Mouse (Mus musculus): Measurements from ENCODE around the gene Rasl2-9. TPM values are rescaled to one million over a fixed set of nuclear protein-coding genes. Genes with fewer than 3 reads are reported as not detected.
A peak's percentile ranks its signal among the peaks of the same experiment; 100 is the strongest.
"Not testable (repeated sequence)": the region's sequence is repeated elsewhere in the genome, so short reads cannot be mapped to it uniquely, and the experiment has no call there.

Rasl2-9 gene
- polyA plus RNA-seq, 1 experiment: 148 TPM

DNA sequence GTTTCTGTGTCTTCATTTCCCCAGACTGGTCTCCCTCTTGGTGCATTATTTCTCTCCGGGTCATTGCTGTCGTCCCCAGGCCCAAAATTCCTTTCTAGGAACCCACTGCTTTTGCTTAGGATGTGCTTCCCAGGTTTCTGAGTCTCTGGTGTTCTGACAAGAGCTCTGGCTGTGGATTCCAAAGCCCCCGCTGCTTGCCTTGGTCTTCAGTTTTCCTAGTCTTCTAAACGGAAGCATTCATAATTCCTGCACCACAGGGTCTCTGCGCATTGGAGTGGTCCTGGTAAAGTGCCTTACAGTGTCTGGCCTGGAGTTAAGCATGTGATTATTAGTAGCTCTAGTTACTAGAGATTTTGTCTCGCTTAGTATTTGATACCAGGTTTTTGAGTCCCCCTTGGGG, 44.9 kb downstream of the Rasl2-9 start:
- TF ChIP-seq CTCF (IDR thresholded peaks at IDR 0.05; ENCODE audit: control insufficient read depth, insufficient read depth, insufficient replicate concordance, low read depth, low read length) (no peak), POLR2A (IDR thresholded peaks at IDR 0.05; ENCODE audit: control insufficient read depth, low read depth, low read length) (no peak)
- Histone ChIP-seq H3K4me3 (ENCODE audit: control insufficient read depth, low read depth, low read length) (peak overlapping the region; percentile 81), H3K4me1 (ENCODE audit: control insufficient read depth, insufficient read depth, low read length) (peaks cover 6% of the 10 kb centered on the region), H3K27ac (ENCODE audit: control insufficient read depth, insufficient read depth, low read depth, low read length) (peak overlapping the region; percentile 72), H3K36me3 (ENCODE audit: control insufficient read depth, insufficient read depth, low read length) (no peaks in the 10 kb centered on the region), H3K27me3 (ENCODE audit: control insufficient read depth, insufficient read depth, low read length) (no peaks in the 10 kb centered on the region)

DNA sequence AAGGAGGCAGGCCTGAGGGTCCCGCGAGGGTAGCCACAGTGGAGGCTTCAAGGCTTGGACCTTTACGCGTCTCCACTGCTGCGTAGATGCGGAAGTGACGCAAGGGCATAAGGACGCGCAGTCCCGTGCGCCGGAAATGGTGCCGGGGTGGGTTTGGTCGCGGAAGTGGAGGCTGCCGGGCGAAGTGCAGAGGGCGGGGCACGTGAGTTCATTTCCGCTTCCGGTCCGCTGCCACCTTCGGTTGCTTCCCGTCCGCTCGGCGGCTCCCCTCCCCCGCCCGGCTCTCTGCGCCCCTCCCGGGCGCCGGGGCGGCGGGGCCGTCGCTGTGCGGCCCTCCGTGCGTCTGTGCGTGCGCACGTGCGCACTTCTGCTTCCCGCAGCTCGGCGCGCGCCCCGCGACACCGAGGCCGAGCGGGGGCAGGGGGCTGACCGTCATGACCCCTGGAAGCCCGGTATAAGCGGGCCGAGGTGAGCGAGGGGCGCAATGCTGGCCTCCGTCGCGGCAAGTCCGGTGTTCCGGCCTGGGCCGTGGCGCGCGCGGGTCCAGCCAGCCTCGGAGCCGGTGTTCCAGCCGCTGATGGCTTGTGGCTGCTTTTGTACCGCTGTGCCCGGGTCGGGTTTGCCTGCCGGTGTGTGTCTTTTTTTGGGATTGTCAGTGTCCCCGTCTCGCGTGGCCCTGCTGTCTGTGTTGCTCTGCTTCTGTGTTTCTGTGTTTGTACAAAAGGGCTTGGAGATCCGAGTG, 45.6 kb downstream of the Rasl2-9 start, which contains the start of gene Epn1:
Gene Epn1, plus strand, starts transcription at position 226 of the 742 bp plus-strand sequence.
- Histone ChIP-seq H3K27ac (ENCODE audit: control insufficient read depth, insufficient read depth, low read depth, low read length) (peak within 1 kb of the TSS; percentile 72), H3K36me3 (ENCODE audit: control insufficient read depth, insufficient read depth, low read length) (no peaks in the 10 kb centered on the region)
- TF ChIP-seq CTCF (IDR thresholded peaks at IDR 0.05; ENCODE audit: control insufficient read depth, insufficient read depth, insufficient replicate concordance, low read depth, low read length): no peak
- peak; percentile 74 for TF ChIP-seq POLR2A (IDR thresholded peaks at IDR 0.05; ENCODE audit: control insufficient read depth, low read depth, low read length)

DNA sequence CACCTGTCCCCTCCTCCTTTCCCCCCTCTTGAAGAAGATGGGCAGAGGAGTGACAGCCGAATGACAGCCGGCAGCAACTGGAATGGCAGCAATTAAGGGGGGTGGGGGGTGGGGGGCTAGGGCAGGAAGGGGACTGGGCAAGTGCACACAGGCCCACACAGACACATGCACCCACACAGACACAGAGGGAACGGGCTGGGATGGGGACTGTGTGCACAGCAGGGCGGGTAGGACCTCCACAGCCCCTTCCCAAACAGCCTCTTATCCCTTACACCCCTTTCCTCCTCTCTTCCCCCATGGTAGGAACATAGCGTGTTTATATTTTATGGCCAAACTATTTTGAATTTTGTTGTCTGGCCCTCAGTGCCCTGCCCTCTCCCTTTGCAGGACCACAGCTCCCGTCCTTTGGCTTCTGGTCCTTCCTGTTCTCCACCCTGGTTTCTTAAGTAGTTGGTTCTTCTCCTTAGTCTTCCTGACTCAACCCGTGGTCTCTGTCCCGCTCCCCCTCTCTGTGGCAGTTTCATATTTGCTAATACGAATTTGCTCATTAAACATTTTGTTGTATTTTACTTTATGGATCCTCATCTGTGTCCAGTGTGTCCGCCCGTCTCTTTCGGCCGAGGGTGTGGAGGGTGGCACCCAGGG, 46.3 kb downstream of the Rasl2-9 start:
- H3K27ac ChIP-seq (ENCODE audit: control insufficient read depth, insufficient read depth, low read depth, low read length): peak overlapping the region; percentile 72
- not testable (repeated sequence) for H3K4me1 ChIP-seq (ENCODE audit: control insufficient read depth, insufficient read depth, low read length); H3K36me3 ChIP-seq (ENCODE audit: control insufficient read depth, insufficient read depth, low read length); H3K27me3 ChIP-seq (ENCODE audit: control insufficient read depth, insufficient read depth, low read length)
- peak overlapping the region; percentile 81 for H3K4me3 ChIP-seq (ENCODE audit: control insufficient read depth, low read depth, low read length)

More for the DNA sequence above, 45.6 kb downstream of the Rasl2-9 start, which contains the start of gene Epn1:
- Histone ChIP-seq H3K4me3 (ENCODE audit: control insufficient read depth, low read depth, low read length) (peak within 1 kb of the TSS; percentile 81), H3K27me3 (ENCODE audit: control insufficient read depth, insufficient read depth, low read length) (no peaks in the 10 kb centered on the region), H3K4me1 (ENCODE audit: control insufficient read depth, insufficient read depth, low read length) (peaks cover 6% of the 10 kb centered on the region)

DNA sequence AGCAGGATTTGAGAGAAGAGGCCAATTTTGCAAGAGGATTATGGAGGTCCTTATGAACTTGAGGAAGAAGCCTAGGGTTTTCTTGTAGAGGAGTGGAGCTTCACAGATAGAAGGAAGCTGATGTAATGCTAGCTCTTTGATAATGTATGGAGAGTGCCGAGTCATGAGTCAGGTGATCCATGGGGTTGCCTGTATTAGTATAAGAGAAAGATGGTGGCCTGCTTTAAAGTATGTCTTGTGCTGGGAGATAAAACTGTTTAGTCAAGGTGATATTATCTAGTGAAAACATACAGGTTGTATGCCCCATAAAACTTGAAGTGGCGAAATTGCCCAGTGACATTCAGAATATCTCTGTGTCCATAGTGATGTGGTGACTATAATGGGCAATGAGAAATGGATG, 48.8 kb downstream of the Rasl2-9 start:
- no peak for TF ChIP-seq CTCF (IDR thresholded peaks at IDR 0.05; ENCODE audit: control insufficient read depth, insufficient read depth, insufficient replicate concordance, low read depth, low read length)
- Histone ChIP-seq H3K36me3 (ENCODE audit: control insufficient read depth, insufficient read depth, low read length) (no peaks in the 10 kb centered on the region), H3K4me1 (ENCODE audit: control insufficient read depth, insufficient read depth, low read length) (peaks cover 5% of the 10 kb centered on the region), H3K27ac (ENCODE audit: control insufficient read depth, insufficient read depth, low read depth, low read length) (no peak overlapping the region), H3K27me3 (ENCODE audit: control insufficient read depth, insufficient read depth, low read length) (no peaks in the 10 kb centered on the region), H3K4me3 (ENCODE audit: control insufficient read depth, low read depth, low read length) (no peak overlapping the region)

DNA sequence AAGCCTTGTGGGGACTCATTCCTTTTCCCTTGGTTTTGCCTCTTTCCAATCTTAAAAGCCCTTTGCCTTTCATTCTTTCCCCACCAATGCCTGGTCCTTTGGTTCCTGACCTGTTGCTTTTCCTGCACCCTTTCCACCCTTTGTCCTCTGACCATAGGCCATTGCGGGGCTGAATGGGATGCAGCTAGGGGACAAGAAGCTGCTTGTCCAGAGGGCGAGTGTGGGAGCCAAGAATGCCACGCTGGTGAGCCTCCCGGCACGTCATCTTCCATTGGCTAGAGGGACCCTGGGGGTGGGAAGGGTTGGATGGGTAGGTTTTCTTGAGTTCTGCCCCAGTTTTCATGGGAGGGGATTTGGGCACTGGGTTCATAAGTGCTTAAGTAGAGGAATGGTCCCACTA, 50.8 kb downstream of the Rasl2-9 start:
- H3K27me3 ChIP-seq (ENCODE audit: control insufficient read depth, insufficient read depth, low read length): no peaks in the 10 kb centered on the region
- no peaks in the 10 kb centered on the region; the same call in 1 of the 2 replicates for H3K36me3 ChIP-seq (ENCODE audit: control insufficient read depth, insufficient read depth, low read length)
- TF ChIP-seq CTCF (IDR thresholded peaks at IDR 0.05; ENCODE audit: control insufficient read depth, insufficient read depth, insufficient replicate concordance, low read depth, low read length) (no peak), POLR2A (IDR thresholded peaks at IDR 0.05; ENCODE audit: control insufficient read depth, low read depth, low read length) (no peak)
- no peak overlapping the region for H3K4me3 ChIP-seq (ENCODE audit: control insufficient read depth, low read depth, low read length)
- H3K4me1 ChIP-seq (ENCODE audit: control insufficient read depth, insufficient read depth, low read length): peaks cover 2% of the 10 kb centered on the region; the same call in 1 of the 2 replicates
- H3K27ac ChIP-seq (ENCODE audit: control insufficient read depth, insufficient read depth, low read depth, low read length): no peak overlapping the region

Other genes starting within 250 kb of the Rasl2-9 start
- gene Isoc2a, start 248.8 kb downstream of the Rasl2-9 start, polyA plus RNA-seq (2012; rRNA removed): 20.2 and 20.9 TPM in 2 replicates
- gene Gm36210, start 219.4 kb downstream of the Rasl2-9 start, polyA plus RNA-seq (2012; rRNA removed): 0.65 and 0.79 TPM in 2 replicates
- 8.8 and 10.5 TPM in 2 replicates for gene Zfp628, start 210.7 kb downstream of the Rasl2-9 start, polyA plus RNA-seq (2012; rRNA removed)
- gene Nat14, start 203.9 kb downstream of the Rasl2-9 start, polyA plus RNA-seq (2012; rRNA removed): 3.7 and 4.8 TPM in 2 replicates
- 0.94 and 1.9 TPM in 2 replicates for gene Ssc5d, start 200.2 kb downstream of the Rasl2-9 start, polyA plus RNA-seq (2012; rRNA removed)
- 0.04 and 0.17 TPM in 2 replicates for gene Sbk2, start 161.5 kb downstream of the Rasl2-9 start, polyA plus RNA-seq (2012; rRNA removed)
- 0.23 and 0.27 TPM in 2 replicates for gene Sbk3, start 154.8 kb downstream of the Rasl2-9 start, polyA plus RNA-seq (2012; rRNA removed)
- gene Zfp579, start 129.8 kb downstream of the Rasl2-9 start, polyA plus RNA-seq (2012; rRNA removed): 7.6 and 9.1 TPM in 2 replicates
- gene Zfp524, start 111.5 kb downstream of the Rasl2-9 start, polyA plus RNA-seq (2012; rRNA removed): 11.2 and 12.5 TPM in 2 replicates
- 36.1 and 37.2 TPM in 2 replicates for gene Fiz1, start 111.3 kb downstream of the Rasl2-9 start, polyA plus RNA-seq (2012; rRNA removed)
- not detected in 2 replicates for gene Gm44973, start 110.5 kb downstream of the Rasl2-9 start, polyA plus RNA-seq (2012; rRNA removed)
- 18.3 and 18.7 TPM in 2 replicates for gene Zfp865, start 105.6 kb downstream of the Rasl2-9 start, polyA plus RNA-seq (2012; rRNA removed)
- 7.9 and 9.2 TPM in 2 replicates for gene Ccdc106, start 105.4 kb downstream of the Rasl2-9 start, polyA plus RNA-seq (2012; rRNA removed)
- gene 4632433K11Rik, start 91.8 kb downstream of the Rasl2-9 start, polyA plus RNA-seq (2012; rRNA removed): not detected in 2 replicates
- gene Zfp784, start 87.5 kb downstream of the Rasl2-9 start, polyA plus RNA-seq (2012; rRNA removed): 4.3 and 5.2 TPM in 2 replicates
- 9.4 and 11.1 TPM in 2 replicates for gene Zfp580, start 74.4 kb downstream of the Rasl2-9 start, polyA plus RNA-seq (2012; rRNA removed)
- gene U2af2, start 63.8 kb downstream of the Rasl2-9 start, polyA plus RNA-seq (2012; rRNA removed): 85.7 and 88.5 TPM in 2 replicates
- 91.7 and 103 TPM in 2 replicates for gene Epn1, start 45.7 kb downstream of the Rasl2-9 start, polyA plus RNA-seq (2012; rRNA removed)
- gene Rfpl4, start 9.0 kb downstream of the Rasl2-9 start, polyA plus RNA-seq (2012; rRNA removed): 0.07 TPM in 1 of 2 replicates, not detected in the other
- gene Vmn1r55, start 23.7 kb upstream of the Rasl2-9 start, polyA plus RNA-seq (2012; rRNA removed): not detected in 2 replicates
- gene Vmn1r56, start 70.8 kb upstream of the Rasl2-9 start, polyA plus RNA-seq (2012; rRNA removed): not detected in 2 replicates
- gene Vmn1r57, start 92.5 kb upstream of the Rasl2-9 start, polyA plus RNA-seq (2012; rRNA removed): not detected in 2 replicates
- gene Gm5065, start 224.6 kb upstream of the Rasl2-9 start, polyA plus RNA-seq (2012; rRNA removed): not detected in 2 replicates
- not detected in 2 replicates for gene Nlrp2, start 225.1 kb upstream of the Rasl2-9 start, polyA plus RNA-seq (2012; rRNA removed)

Data from testis, adult 2 months (tissue).